Mouse (Mus musculus): ENCODE results near the gene Acot7.

Gene Acot7

GRCm38 (mm10) chr4:152151966-152152544 lies 25.9 kb upstream of the Acot7 start, which contains the start of gene Espn:
Espn (minus strand) TSS chr4:152152371.
- DNase-seq = peak; percentile 70 to 79

DNA sequence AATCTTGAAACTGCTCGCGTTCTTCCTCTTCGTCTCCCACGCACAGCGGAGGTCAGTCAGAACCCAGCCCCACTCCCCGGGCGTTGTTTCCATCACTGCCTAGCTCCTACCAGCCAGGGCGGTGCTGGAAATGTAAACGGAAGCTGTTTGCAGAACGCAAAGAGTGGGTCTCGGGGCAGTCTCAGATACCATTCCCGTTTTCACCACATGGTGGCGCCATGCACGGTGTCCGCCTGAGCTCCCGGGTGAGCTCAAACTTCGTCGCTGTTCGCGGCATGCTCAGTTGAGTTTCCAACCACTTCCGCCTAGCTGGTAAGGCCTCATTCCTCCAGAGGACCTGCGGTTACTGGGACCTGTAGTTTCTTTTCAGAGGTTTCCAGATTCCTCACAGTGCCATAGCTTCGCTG lies 24.2 kb upstream of the Acot7 start:
- DNase-seq = peak; percentile 86 to 90

DNA sequence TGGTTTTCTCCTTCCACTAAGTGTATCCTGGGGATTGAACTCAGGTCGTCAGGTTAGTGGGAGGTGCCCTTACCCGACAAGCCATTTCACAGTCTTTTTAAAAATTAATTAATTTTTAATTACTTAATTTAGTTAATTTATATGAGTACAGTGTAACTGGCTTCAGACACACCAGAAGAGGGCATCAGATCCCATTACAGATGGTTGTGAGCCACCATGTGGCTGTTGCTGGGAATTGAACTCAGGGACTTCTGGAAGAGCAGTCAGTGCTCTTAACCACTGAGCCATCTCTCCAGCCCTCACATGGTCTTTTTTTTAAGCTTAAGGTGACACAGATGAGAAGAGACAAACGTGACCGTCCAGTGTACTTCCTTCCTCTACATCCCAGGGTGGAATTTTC lies 22.9 kb upstream of the Acot7 start:
- no peak for DNase-seq

- DNase-seq = peak in 1 of 2 experiments; percentile 64
Observed at GRCm38 (mm10) chr4:152157779-152158584, 20.0 kb upstream of the Acot7 start.

DNA sequence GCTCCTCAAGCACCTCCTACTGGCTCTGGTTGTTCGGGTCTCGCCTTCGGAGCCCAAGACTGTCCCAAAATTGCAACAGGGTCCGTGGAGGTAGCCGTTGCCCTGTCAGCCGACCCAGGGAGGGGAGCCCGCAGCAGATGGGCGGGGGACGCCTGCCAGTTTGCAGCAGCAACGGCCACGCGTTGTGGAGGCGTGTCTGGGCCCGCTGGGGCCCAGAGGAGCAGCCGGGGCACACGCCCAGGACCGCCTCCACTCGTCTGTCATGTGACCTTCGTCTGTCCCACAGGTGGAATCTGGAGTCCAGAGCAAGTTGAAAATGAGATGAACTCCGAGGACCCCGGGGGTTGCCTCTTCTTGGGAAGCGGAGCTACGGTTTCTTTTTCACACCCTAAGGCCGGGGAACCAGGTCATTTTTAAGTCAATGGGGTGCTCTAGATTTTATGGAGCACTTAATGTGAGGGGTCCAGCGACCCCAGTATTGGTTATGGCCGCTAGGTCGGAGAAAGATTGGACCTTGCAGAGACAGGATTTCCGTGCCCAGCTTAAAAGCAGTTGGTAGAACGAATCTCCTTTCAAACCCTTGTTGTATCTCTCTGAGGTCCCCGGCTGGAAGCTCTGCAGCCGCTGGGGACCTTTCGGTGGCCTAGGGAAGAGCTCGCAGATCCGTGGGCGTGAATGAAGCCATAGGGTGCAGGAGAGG lies 19.2 kb upstream of the Acot7 start, which contains the start of gene Hes2:
TSS of gene Hes2 (plus strand) at position 283 of the 700 bp plus-strand sequence.
- DNase-seq = peak; percentile 53 to 74

- peak; percentile 31 to 62 for DNase-seq
Observed at GRCm38 (mm10) chr4:152159285-152159678, 18.7 kb upstream of the Acot7 start.

DNA sequence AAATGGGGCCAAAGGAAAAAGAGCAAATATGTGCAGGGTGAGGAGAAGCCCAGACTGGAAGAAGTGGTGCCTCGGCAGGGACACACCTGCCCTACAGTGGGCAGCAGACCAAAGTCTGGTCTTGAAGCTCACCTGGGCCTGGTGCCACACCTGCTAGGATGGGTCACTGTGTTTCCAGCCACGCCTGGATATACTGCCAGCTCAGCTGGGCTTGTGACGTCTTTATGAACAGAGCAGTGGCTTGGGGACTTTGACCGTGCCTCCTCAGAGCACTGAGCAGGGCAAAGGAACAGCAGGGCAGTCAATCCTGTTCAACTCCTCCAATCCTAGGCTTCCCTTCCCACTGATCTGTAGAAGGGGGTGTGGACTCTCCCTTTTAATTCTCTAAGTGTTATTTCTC lies 17.2 kb upstream of the Acot7 start:
- DNase-seq = peak; percentile 74 to 90

GRCm38 (mm10) chr4:152161601-152162000 lies 16.3 kb upstream of the Acot7 start:
- peak; percentile 59 to 80 for DNase-seq

- peak in 1 of 2 experiments; percentile 57 for DNase-seq
Observed at GRCm38 (mm10) chr4:152162748-152163147, 15.2 kb upstream of the Acot7 start.

GRCm38 (mm10) chr4:152165036-152165931 lies 12.7 kb upstream of the Acot7 start:
- peak; percentile 73 to 83 for DNase-seq

GRCm38 (mm10) chr4:152168052-152168451 lies 9.9 kb upstream of the Acot7 start:
- no peak for DNase-seq

- DNase-seq = no peak
Observed at GRCm38 (mm10) chr4:152169103-152169502, 8.8 kb upstream of the Acot7 start.

DNA sequence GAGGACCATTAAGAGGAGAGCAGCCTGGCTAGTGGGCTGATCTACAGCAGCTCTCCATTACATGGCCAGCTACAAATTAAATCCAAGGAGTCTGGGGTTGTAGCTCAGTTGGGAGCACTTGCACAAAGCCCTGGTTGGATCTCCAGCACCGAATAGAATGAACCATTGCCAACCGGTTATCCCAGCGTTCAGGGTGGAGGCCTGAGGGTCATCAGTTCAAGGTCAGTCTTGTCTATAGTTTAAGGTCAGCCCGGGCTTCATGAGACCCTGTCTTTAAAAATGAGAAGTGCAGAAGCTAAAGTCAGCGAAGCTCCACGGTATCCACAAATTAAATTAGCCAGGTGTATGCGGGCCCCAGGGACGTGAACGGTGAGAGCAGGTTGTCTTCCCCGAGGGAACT lies 7.6 kb upstream of the Acot7 start:
- no peak for DNase-seq

DNA sequence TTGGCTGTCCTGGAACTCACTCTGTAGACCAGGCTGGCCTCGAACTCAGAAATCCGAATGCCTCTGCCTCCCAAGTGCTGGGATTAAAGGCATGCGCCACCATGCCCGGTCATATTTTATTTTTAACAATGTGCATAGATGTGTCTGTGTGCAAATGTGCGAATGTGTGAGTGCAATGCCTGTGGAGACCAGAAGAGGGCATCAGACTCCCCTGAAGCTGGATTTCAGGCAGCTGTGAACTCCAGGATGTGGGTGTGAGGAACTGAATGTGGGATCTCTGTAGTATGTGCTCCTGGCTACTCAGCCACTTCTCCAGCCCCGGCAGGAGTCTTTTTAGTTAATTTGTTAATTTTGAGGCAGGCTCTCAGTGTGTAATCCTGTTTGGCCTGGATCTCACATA lies 6.4 kb upstream of the Acot7 start:
- no peak for DNase-seq

DNA sequence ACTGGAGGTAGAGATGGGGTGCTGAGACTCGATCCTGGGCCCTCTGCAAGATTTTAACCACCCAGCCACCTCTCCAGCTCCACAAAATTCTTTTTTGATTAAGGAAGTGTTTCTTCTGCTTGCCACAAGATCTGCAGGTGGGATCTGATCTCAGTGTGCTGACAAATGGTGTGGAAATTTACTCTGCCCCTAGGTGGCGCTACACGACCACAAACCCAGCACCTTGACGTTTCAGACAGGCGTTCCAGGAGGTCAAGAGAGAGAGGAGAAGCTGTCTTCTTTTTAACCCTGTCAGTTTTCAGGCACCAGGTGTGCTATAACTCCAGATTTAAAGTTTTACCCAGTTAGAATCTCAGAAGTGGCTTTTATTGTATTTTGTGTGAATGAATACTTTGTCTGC lies 4.9 kb upstream of the Acot7 start:
- peak; percentile 78 to 89 for DNase-seq

DNA sequence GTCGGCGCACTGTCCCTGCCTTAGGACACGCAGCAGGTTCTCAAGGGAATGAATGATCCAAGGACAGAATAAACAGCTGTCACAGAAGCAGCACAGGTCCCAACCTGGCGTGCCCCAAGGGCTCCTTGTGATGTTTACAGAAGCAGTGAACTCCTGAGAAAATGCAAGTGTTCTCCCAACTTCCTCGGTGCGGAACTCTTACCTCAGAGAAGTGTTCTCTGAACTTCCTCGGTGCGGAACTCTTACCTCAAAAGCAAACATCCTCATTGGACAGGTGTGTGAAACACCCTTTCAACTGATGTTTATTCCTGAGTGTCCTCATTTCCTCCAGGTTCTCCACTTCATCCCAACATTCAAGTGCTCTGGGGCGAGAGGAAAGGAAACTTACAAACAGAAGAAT lies 4.0 kb upstream of the Acot7 start:
- DNase-seq = no peak

DNA sequence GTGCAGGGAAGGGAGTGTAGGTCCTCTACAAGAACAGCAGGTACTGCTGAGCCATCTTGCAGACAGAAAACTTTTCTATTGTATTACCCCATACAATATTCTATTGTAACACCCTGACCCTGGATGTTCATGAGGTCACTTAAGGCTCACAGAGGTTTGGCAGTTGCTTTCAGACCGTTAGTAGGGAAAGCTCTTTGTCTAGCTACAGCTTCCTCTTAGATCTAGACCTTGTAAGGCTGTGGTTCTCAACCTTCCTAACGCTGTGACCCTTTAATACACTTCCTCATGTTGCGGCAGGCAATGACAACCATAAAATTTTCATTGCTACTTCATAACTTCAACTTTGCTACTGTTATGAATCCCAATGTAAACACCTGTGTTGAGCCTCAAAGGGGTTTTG lies 1.3 kb upstream of the Acot7 start:
- no peak for DNase-seq

DNA sequence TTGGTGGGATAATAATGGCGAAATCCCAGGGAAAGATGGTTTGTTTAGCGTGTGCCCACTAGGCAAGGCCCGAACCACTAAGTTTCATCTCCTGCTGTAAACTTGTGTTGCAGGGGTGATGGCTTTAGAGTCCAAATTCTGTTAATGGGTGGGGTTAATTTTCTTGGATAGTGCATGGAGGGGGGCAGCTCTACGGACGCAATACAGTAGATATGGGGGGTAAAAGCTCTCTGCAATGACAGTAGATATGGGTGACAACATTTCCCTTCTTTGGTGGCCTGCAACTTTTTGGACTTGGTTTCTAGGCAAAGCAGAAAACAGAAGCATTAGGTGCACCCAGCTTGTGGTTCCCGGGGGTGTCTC lies 779 bp upstream of the Acot7 start:
- no peak for DNase-seq

DNA sequence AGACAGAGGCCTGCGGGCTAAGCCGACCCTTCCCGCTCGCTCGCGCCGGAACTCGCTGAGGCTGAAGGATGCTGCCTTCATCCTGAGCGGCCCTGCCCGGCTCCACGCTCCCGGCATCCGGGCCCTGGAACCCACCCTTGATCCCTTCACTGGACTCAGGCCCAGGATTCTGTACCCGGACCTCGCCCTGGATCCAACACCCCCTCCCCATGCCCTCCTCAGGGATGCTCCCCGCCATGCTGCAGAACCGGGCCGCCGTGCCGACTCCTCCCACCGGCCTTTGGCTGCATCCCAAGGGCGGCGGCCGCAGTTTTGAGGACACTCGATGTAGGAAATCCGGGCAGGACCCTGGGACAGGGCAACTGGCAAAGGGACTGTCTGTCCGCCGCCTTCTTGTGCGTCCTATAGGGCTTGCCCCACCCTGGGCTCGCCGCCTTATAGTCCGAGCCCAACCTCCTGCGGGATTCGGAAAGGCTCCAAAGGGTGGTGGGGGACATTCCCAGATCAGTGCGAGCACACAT lies 470 bp downstream of the Acot7 start:
- peak; percentile 27 to 65 for DNase-seq

DNA sequence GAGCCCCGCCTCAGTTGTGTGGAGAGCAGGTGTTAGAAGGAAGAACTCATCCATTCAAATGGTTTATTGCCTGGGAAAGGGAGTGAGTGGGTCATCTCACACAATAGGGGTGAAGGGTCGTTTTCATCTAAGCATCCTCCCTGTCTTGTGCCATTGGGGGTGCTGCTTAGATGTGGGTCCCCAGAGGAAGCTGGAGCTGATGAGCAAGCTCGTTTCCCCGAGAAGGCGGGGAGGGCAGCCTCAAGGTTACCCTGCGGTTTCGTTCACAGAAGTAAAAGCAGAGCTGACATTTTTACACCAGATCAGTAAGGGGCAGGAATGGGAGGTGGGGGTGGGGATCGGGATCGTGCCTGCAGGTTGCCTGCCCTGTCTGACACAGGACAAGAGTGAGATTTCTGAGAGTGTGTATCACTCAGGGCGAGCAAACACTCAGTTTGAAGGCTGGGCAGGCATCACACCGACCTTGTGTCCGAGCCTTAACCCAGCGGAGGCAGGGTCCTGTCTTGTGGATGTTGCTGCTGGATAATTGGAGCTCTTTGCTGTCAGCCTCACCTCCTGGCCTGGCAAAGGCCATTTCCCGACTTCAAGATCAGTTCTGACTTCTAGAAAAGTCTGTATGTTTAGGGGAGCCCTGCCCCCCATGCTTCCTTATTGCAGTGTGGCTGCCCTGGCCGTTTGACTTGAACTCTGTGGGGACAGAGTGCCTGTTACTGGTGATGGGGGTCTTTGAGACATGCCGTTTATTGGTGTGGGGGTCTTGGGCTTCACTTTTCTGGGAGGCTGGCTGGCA lies 1.2 kb downstream of the Acot7 start:
- DNase-seq = no peak

DNA sequence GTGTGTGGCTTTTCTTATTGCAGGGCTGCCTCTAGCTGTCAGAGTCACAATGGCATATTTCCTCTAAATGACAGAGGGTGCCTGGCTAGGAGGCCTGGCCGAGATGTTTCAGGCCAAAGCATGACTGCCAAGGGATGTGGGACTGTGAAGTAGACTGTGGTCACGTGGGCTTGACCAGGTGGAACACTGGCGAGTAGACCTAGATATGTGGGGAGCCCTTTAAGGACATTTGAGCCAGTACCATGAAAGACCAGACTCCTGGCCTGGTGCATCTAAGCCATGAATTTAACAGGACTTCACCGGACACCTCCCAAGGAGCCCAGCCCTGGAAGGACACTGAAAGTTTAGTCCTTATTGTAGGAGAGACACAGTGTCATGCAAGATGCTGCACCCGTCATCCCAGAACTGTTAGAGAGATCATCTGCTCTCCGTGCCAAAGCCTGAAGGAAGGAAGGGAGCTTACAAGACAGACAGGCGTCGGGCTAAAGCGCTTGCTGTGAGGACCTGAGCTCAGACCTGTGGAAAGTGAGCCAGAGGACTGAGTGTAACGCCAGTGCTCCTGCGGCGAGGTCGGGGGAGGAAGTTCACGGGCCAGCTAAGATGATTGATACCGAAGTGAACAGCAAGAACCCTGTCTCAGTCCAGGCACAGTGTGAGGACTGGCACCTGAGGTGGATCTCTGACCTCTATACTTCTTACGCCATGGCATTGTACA lies 2.2 kb downstream of the Acot7 start:
- no peak for DNase-seq

Data from kidney, postnatal 25 days (tissue).